Mouse (Mus musculus) heart, postnatal 0 days (tissue): ENCODE results near the gene Nav2. TPM values are rescaled to one million over a fixed set of nuclear protein-coding genes. Genes with fewer than 3 reads are reported as not detected.

ENCODE experiments used
- ATAC-seq: fragments of 200-750 bp; cut with Nextera tagmentation; 2 replicates; pipeline ENCODE4 v1.8.0; 2017; ENCODE audit warnings: low read depth, moderate number of reproducible peaks, moderate library complexity; ENCODE audit not compliant: insufficient read depth
- DNase-seq: peaks from one replicate; pipeline ENCODE4 v3.0.0-alpha.2; 2016; ENCODE audit warnings: low spot score
- H3K27ac ChIP-seq: fragments of 300-500 bp; sonication (generic); 2 replicates; pipeline ENCODE4 v1.5.1; 2014; ENCODE audit warnings: low read depth, mild to moderate bottlenecking
- H3K27me3 ChIP-seq: fragments of 300-500 bp; sonication (generic); 2 replicates; pipeline ENCODE4 v1.6.1; 2014; ENCODE audit warnings: low read length, mixed read lengths; ENCODE audit not compliant: control insufficient read depth, insufficient read depth
- H3K36me3 ChIP-seq: fragments of 300-500 bp; sonication (generic); replicated peaks from 2 replicates; pipeline ENCODE4 v1.6.1; 2014; ENCODE audit warnings: low read length, mixed read lengths; ENCODE audit not compliant: control insufficient read depth, insufficient read depth
- H3K4me1 ChIP-seq: fragments of 300-500 bp; sonication (generic); 2 replicates; pipeline ENCODE4 v1.6.1; 2014; ENCODE audit warnings: antibody characterized with exemption; ENCODE audit not compliant: control insufficient read depth, insufficient read depth
- H3K4me2 ChIP-seq: fragments of 300-500 bp; sonication (generic); 2 replicates; pipeline ENCODE4 v1.6.1; 2014; ENCODE audit warnings: low read depth, mild to moderate bottlenecking, low read length, moderate library complexity
- H3K4me3 ChIP-seq: fragments of 300-500 bp; sonication (generic); 2 replicates; pipeline ENCODE4 v1.5.1; 2014; ENCODE audit warnings: low read depth, low read length
- H3K9ac ChIP-seq: fragments of 300-500 bp; sonication (generic); replicated peaks from 2 replicates; pipeline ENCODE4 v1.6.1; 2014; ENCODE audit warnings: low read depth, low read length, mixed read lengths
- H3K9me3 ChIP-seq: fragments of 300-500 bp; sonication (generic); replicated peaks from 2 replicates; pipeline ENCODE4 v1.6.1; 2016; ENCODE audit warnings: low read length; ENCODE audit not compliant: control insufficient read depth
- CTCF ChIP-seq: IDR thresholded peaks from 2 replicates; pipeline ENCODE4 v1.5.1; 2016; ENCODE audit warnings: antibody characterized with exemption, control low read depth, low read depth
- EP300 ChIP-seq: IDR thresholded peaks from 2 replicates; pipeline ENCODE4 v1.6.1; 2016; ENCODE audit warnings: antibody characterized with exemption, low read depth
- WGBS: fragments of 180-500 bp; shearing (Covaris S2); extraction: QIAGEN DNeasy Blood & Tissue Kit; methylation state at CpG from one replicate; pipeline ENCODE4 v1.1.7; 2014; 5-methylcytosine and 5-hydroxymethylcytosine counted together
- polyA plus RNA-seq: library from polyadenylated mRNA; unstranded; fragments of >200 nt; fragmentation: Nextera tagmentation; extraction: Ambion mirVana; gene quantifications from 2 replicates; pipeline ENCODE4 v1.2.1, GENCODE M21; 2015
- total RNA-seq: library from RNA; depleted of rRNA; stranded (reverse); fragments of >200 nt; gene quantifications from 2 replicates; pipeline ENCODE4 v1.2.3, GENCODE M21; 2014; ENCODE audit warnings: low replicate concordance

The Nav2 gene
- total and polyA plus RNA-seq, 2 experiments from 2014 or later: 22.8 to 77.9 TPM

DNA sequence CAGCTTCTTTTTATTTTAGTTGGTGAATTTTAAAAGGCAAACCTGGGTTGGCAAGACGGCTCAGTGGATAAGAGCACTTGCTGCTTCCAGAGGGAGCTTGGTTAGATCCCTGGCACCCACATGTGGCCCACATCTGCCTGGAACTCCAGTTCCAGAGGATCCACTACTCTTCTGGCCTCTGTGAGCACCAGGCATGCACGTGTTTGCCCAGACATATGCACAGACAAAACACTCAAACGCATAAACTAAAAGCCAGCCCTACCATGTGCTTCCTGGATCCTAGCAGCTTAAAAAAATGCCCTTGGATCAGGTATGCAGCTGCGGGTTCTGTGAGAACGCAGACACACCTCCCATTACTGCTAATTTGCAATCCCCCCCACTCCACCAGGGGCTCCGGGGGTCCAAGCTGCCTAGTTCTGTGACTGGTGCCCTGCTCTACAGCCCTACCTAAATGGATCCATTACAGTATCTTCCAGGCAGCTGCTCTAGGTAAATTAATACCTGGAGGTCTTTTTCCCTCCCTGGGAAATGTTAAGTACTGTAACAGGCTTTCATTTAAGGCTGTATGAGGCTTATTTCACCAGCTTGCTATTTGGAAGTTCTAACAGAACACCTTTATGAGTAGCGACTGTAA lies 603.4 kb downstream of the Nav2 start:
- Histone ChIP-seq H3K9me3 (no peaks in the 10 kb centered on the region), H3K4me3 (no peak overlapping the region), H3K27ac (no peak overlapping the region), H3K9ac (no peak overlapping the region), H3K4me2 (no peak overlapping the region), H3K36me3 (no peaks in the 10 kb centered on the region), H3K27me3 (no peaks in the 10 kb centered on the region), H3K4me1 (peaks cover 16% of the 10 kb centered on the region)
- TF ChIP-seq EP300: no peak
- TF ChIP-seq CTCF: no peak
- DNase-seq (no peak), ATAC-seq (no peak)
- 51% methylated on average over 7 of the region's 7 CpGs for WGBS

DNA sequence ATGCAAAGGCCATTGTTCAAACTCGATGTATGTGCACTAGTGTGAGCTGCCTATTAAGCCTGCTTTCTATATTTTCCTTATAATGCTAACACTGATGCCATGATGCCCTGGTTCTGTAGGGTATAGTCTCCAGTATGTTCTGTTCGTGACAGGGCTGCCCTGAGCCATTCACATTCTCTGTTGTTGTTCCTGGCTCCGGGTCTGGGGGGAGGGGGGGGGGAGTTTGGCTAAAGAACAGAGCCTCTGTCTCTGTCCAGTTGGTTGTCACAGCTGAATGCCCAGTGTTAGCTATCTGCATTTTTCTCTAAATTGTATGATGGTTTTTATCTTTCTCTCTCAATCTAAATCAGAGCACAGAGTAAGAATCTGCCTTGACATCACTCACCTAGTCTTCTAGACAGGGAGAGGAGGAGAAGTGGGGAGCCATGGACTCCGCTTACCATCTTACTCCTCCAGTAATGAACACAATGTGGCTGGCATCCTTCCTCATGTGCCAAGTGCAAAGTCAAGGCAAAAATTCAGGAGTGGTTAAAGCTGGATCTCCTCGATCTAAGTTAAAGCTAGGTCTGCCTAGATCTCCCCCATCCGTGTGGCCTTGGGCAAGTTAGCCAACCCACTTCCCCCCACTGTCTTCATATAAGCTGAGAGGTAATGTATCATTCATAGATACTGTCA lies 605.4 kb downstream of the Nav2 start:
- Histone ChIP-seq H3K4me3 (no peak overlapping the region), H3K4me2 (no peak overlapping the region), H3K9me3 (no peaks in the 10 kb centered on the region), H3K27ac (no peak overlapping the region), H3K4me1 (peaks cover 4% of the 10 kb centered on the region; the same call in 1 of the 2 replicates), H3K9ac (no peak overlapping the region), H3K36me3 (no peaks in the 10 kb centered on the region), H3K27me3 (no peaks in the 10 kb centered on the region)
- DNase-seq: no peak
- 80% methylated on average over 6 of the region's 6 CpGs for WGBS
- no peak for ATAC-seq
- TF ChIP-seq EP300: no peak
- TF ChIP-seq CTCF: no peak

DNA sequence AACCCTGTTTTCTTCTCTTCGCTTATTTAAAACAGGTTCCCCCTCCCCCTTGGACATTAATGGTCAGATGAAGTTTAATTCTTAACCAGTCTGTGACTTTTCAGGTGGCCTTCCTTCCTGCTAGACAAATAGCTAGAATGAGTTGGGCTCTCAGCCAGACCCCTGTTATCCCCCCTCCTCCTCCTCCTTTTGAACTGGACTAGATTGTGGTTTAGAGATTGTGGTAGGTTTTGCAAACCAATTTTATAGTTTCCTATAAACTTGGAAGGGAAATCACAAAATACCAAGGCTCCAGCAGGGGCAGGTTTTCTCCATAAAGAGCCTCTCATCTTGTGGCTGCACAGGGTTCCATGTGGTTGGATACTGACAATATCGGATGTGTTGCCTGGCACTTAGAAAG lies 606.5 kb downstream of the Nav2 start:
- no peaks in the 10 kb centered on the region for H3K27me3 ChIP-seq
- TF ChIP-seq EP300 (no peak), CTCF (no peak)
- ATAC-seq: no peak
- H3K9me3 ChIP-seq: no peaks in the 10 kb centered on the region
- DNase-seq: no peak
- H3K4me1 ChIP-seq: peaks cover 4% of the 10 kb centered on the region; the same call in 1 of the 2 replicates
- no peaks in the 10 kb centered on the region for H3K36me3 ChIP-seq
- no peak overlapping the region for H3K4me3 ChIP-seq
- H3K9ac ChIP-seq: no peak overlapping the region
- no peak overlapping the region for H3K4me2 ChIP-seq
- WGBS: 67% methylated on average over 2 of the region's 2 CpGs
- H3K27ac ChIP-seq: no peak overlapping the region

DNA sequence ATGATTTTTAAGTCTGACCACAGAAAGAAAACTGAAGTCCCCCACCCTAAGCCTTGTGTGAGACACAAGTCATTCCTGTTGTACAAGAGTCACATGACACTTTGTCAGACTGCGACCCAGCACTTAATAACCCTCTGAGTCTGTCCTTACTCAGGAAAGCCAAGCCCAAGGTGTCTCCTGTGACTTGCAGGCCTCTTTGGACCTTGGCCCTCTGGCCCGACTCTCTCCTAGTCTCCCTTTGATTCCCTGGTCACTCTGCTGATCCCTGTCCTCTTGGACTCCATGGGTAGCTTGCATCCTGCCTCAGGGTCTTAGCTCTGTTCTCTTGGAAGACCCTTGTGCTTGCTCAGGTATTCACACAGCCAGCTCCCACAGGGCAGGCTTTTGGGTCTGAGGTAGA lies 612.0 kb downstream of the Nav2 start:
- H3K36me3 ChIP-seq: no peaks in the 10 kb centered on the region
- no peak overlapping the region for H3K27ac ChIP-seq
- TF ChIP-seq CTCF: no peak
- TF ChIP-seq EP300: no peak
- ATAC-seq: no peak
- H3K4me3 ChIP-seq: no peak overlapping the region
- H3K4me2 ChIP-seq: no peak overlapping the region
- no peaks in the 10 kb centered on the region for H3K9me3 ChIP-seq
- no peak overlapping the region for H3K9ac ChIP-seq
- no peak for DNase-seq
- H3K27me3 ChIP-seq: no peaks in the 10 kb centered on the region
- peaks cover 13% of the 10 kb centered on the region; the same call in 1 of the 2 replicates for H3K4me1 ChIP-seq
- 61% methylated on average over 2 of the region's 2 CpGs for WGBS

DNA sequence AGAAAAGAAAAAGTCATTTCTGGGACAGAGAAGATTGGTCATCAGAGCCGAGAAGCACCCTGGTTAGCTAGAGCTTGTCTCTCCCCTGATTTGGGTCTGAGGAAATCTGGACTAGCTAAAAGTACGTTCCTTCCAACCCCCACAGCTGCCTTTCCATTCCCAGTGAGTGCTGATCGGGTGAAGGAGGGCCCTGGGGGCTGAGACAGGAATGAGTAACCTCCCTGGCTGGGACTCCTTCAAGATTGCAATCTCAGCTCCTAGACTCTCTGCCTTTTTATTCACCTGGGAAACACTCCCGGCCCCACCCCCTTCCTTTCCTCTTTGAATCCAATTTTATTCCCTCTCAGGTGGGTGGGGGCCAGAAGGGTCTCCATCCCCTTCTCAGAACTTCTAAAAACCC lies 612.8 kb downstream of the Nav2 start:
- Histone ChIP-seq H3K9ac (no peak overlapping the region), H3K4me1 (peaks cover 15% of the 10 kb centered on the region), H3K4me3 (no peak overlapping the region), H3K4me2 (no peak overlapping the region), H3K9me3 (no peaks in the 10 kb centered on the region), H3K27me3 (no peaks in the 10 kb centered on the region), H3K36me3 (no peaks in the 10 kb centered on the region), H3K27ac (no peak overlapping the region)
- 51% methylated on average over 4 of the region's 4 CpGs for WGBS
- no peak for DNase-seq
- ATAC-seq: no peak
- TF ChIP-seq CTCF: no peak
- no peak for TF ChIP-seq EP300
